Comparison of ENCODE assay signal across 25 mouse cellular contexts in the genomic region with DNA sequence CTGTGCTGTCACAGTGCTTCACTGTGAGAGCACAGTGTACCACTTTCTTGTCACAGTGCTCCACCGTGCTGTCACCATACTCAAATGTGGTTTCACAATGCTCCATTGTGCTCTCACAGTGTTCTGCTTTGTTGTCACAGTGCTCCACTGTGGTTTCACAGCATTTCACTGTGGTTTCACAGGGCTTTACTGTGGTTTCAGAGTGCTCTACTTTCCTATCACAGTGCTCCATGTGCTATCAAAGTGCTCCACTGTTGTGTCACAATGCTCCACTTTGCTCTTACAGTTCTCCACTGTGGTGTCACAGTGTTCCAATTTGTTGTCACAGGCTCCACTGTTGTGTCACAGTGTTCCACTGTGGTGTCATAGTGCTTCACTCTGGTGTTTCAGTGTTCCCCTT.
A peak's percentile ranks its signal among the peaks of the same experiment; 100 is the strongest.
DNase-seq lines count a peak whose midpoint lies in the region; ATAC-seq and TF ChIP-seq lines count a peak whose summit lies in the region.
"Had no signal": no experiment of that assay in that cellular context is flagged by ENCODE, and none has a peak within 500 bp of the region (broad histone marks: within the 10 kb centered on the region; RNA-seq: fewer than 3 reads in every experiment).

No protein-coding gene starts in this region.

- ATAC-seq in midbrain, embryonic 11.5 days (ENCODE audit: low FRiP score): no peak
- ATAC-seq in midbrain, embryonic 13.5 days: no peak
- ATAC-seq in common myeloid progenitor, adult 5-6 weeks (replicated peaks; ENCODE audit: low read depth, poor library complexity, severe bottlenecking): 0 out of 2 replicates have a peak, but pooled peaks have one; percentile 23
- peak; percentile 24 for ATAC-seq in megakaryocyte, adult 5-6 weeks (ENCODE audit: poor library complexity, severe bottlenecking)
- no peak for ATAC-seq in stomach, postnatal 0 days (ENCODE audit: low FRiP score, low TSS enrichment)
- ATAC-seq in hindbrain, embryonic 13.5 days (ENCODE audit: low FRiP score): no peak
- ATAC-seq: forebrain, embryonic 15.5 days had no signal

- H3K4me1 ChIP-seq in midbrain, embryonic 11.5 days (ENCODE audit: control insufficient read depth, insufficient read depth, low read length): no peaks in the 10 kb centered on the region
- H3K4me1 ChIP-seq in midbrain, embryonic 13.5 days (replicated peaks): no peaks in the 10 kb centered on the region
- no peaks in the 10 kb centered on the region for H3K4me1 ChIP-seq in stomach, postnatal 0 days (replicated peaks; ENCODE audit: control insufficient read depth, insufficient read depth)
- no peaks in the 10 kb centered on the region for H3K4me1 ChIP-seq in hindbrain, embryonic 13.5 days (replicated peaks)
- H3K4me1 ChIP-seq: embryonic facial prominence, embryonic 10.5 days; embryonic facial prominence, embryonic 13.5 days; forebrain, embryonic 12.5 days; forebrain, embryonic 15.5 days; heart, embryonic 13.5 days; hindbrain, embryonic 15.5 days had no signal

- no peak for TF ChIP-seq EP300 in stomach, postnatal 0 days (optimal IDR thresholded peaks at IDR 0.05)

- no peak overlapping the region for H3K27ac ChIP-seq in midbrain, embryonic 11.5 days (ENCODE audit: low read depth, low read length)
- no peak overlapping the region for H3K27ac ChIP-seq in midbrain, embryonic 13.5 days
- no peak overlapping the region for H3K27ac ChIP-seq in stomach, postnatal 0 days (replicated peaks)
- no peak overlapping the region for H3K27ac ChIP-seq in hindbrain, embryonic 13.5 days
- H3K27ac ChIP-seq: embryonic facial prominence, embryonic 10.5 days; embryonic facial prominence, embryonic 13.5 days; forebrain, embryonic 12.5 days; forebrain, embryonic 15.5 days; heart, embryonic 13.5 days; hindbrain, embryonic 15.5 days had no signal

- no peaks in the 10 kb centered on the region for H3K36me3 ChIP-seq in midbrain, embryonic 11.5 days (ENCODE audit: control insufficient read depth, insufficient read depth, low read length)
- no peaks in the 10 kb centered on the region for H3K36me3 ChIP-seq in midbrain, embryonic 13.5 days
- no peaks in the 10 kb centered on the region for H3K36me3 ChIP-seq in stomach, postnatal 0 days (ENCODE audit: control insufficient read depth, insufficient read depth, low read length)
- H3K36me3 ChIP-seq in hindbrain, embryonic 13.5 days: no peaks in the 10 kb centered on the region
- H3K36me3 ChIP-seq: embryonic facial prominence, embryonic 10.5 days; embryonic facial prominence, embryonic 13.5 days; forebrain, embryonic 12.5 days; forebrain, embryonic 15.5 days; heart, embryonic 13.5 days; hindbrain, embryonic 15.5 days had no signal

- WGBS in midbrain, embryonic 11.5 days: 75% methylated on average over 1 of the region's 1 CpGs
- WGBS in midbrain, embryonic 13.5 days: 93% methylated on average over 1 of the region's 1 CpGs
- WGBS in stomach, postnatal 0 days: 82% methylated on average over 1 of the region's 1 CpGs
- WGBS in hindbrain, embryonic 13.5 days: 83% methylated on average over 1 of the region's 1 CpGs

- no peaks in the 10 kb centered on the region for H3K27me3 ChIP-seq in midbrain, embryonic 11.5 days (ENCODE audit: control insufficient read depth, insufficient read depth, low read length)
- H3K27me3 ChIP-seq in midbrain, embryonic 13.5 days: no peaks in the 10 kb centered on the region
- no peaks in the 10 kb centered on the region for H3K27me3 ChIP-seq in stomach, postnatal 0 days (ENCODE audit: control insufficient read depth, insufficient read depth, low read length)
- no peaks in the 10 kb centered on the region for H3K27me3 ChIP-seq in hindbrain, embryonic 13.5 days
- H3K27me3 ChIP-seq: embryonic facial prominence, embryonic 13.5 days; forebrain, embryonic 12.5 days; forebrain, embryonic 15.5 days; heart, embryonic 13.5 days; hindbrain, embryonic 15.5 days had no signal

- H3K4me3 ChIP-seq in midbrain, embryonic 11.5 days (ENCODE audit: low read depth, low read length): no peak overlapping the region
- H3K4me3 ChIP-seq in midbrain, embryonic 13.5 days (replicated peaks): no peak overlapping the region
- no peak overlapping the region for H3K4me3 ChIP-seq in stomach, postnatal 0 days (ENCODE audit: low read depth, low read length)
- no peak overlapping the region for H3K4me3 ChIP-seq in hindbrain, embryonic 13.5 days
- H3K4me3 ChIP-seq: embryonic facial prominence, embryonic 10.5 days; embryonic facial prominence, embryonic 13.5 days; erythroblast, embryonic 14.5 days; forebrain, embryonic 12.5 days; forebrain, embryonic 15.5 days; heart, embryonic 13.5 days; hindbrain, embryonic 15.5 days had no signal

- H3K9ac ChIP-seq in midbrain, embryonic 11.5 days (ENCODE audit: low read length): no peak overlapping the region
- H3K9ac ChIP-seq in midbrain, embryonic 13.5 days (replicated peaks): no peak overlapping the region
- H3K9ac ChIP-seq in stomach, postnatal 0 days (ENCODE audit: low read length): no peak overlapping the region
- H3K9ac ChIP-seq in hindbrain, embryonic 13.5 days: no peak overlapping the region
- H3K9ac ChIP-seq: embryonic facial prominence, embryonic 13.5 days; forebrain, embryonic 12.5 days; forebrain, embryonic 15.5 days; heart, embryonic 13.5 days; hindbrain, embryonic 15.5 days had no signal

- H3K4me2 ChIP-seq in midbrain, embryonic 11.5 days: no peak overlapping the region
- no peak overlapping the region for H3K4me2 ChIP-seq in midbrain, embryonic 13.5 days (replicated peaks)
- no peak overlapping the region for H3K4me2 ChIP-seq in stomach, postnatal 0 days (replicated peaks; ENCODE audit: low read depth)
- H3K4me2 ChIP-seq in hindbrain, embryonic 13.5 days: no peak overlapping the region
- H3K4me2 ChIP-seq: embryonic facial prominence, embryonic 13.5 days; forebrain, embryonic 12.5 days; forebrain, embryonic 15.5 days; heart, embryonic 13.5 days; hindbrain, embryonic 15.5 days had no signal

- no peaks in the 10 kb centered on the region for H3K9me3 ChIP-seq in midbrain, embryonic 11.5 days (ENCODE audit: control insufficient read depth, low read length)
- H3K9me3 ChIP-seq in midbrain, embryonic 13.5 days: no peaks in the 10 kb centered on the region
- H3K9me3 ChIP-seq in stomach, postnatal 0 days (ENCODE audit: control insufficient read depth, low read length): no peaks in the 10 kb centered on the region
- no peaks in the 10 kb centered on the region for H3K9me3 ChIP-seq in hindbrain, embryonic 13.5 days
- H3K9me3 ChIP-seq: embryonic facial prominence, embryonic 13.5 days; forebrain, embryonic 12.5 days; forebrain, embryonic 15.5 days; heart, embryonic 13.5 days; hindbrain, embryonic 15.5 days had no signal

- no peak for TF ChIP-seq CTCF in stomach, postnatal 0 days (IDR thresholded peaks at IDR 0.05; ENCODE audit: low read depth)

- DNase-seq in midbrain, embryonic 11.5 days (ENCODE audit: low spot score, missing footprints): peak; percentile 70
- no peak for DNase-seq in stomach, postnatal 0 days (ENCODE audit: low spot score)
- DNase-seq: adrenal gland, adult 2 months; adrenal gland, postnatal 14 days; cerebellum, adult 11 months; cerebellum, adult 2 months; cerebellum, adult 9-11 months; cerebellum, postnatal 25 days; embryo, embryonic 11 days; gastrocnemius, postnatal 10 days; gastrocnemius, postnatal 36 days; heart, adult 11 months; heart, postnatal 14 days; heart, postnatal 4 days had no signal

Comparison
In these comparisons a context has a peak if more than half of its experiments do, and no peak if none do; other contexts are left out.
1. ATAC-seq: peak in common myeloid progenitor, adult 5-6 weeks (single experiment) and megakaryocyte, adult 5-6 weeks (single experiment); none in midbrain, embryonic 11.5 days (single experiment), midbrain, embryonic 13.5 days (single experiment), stomach, postnatal 0 days (single experiment) and hindbrain, embryonic 13.5 days (single experiment).